Mouse (Mus musculus): Measurements from ENCODE around the gene Trpv5. TPM values are rescaled to one million over a fixed set of nuclear protein-coding genes. Genes with fewer than 3 reads are reported as not detected.

The Trpv5 gene
- polyA plus RNA-seq, 1 experiment = 0.09 TPM

DNA sequence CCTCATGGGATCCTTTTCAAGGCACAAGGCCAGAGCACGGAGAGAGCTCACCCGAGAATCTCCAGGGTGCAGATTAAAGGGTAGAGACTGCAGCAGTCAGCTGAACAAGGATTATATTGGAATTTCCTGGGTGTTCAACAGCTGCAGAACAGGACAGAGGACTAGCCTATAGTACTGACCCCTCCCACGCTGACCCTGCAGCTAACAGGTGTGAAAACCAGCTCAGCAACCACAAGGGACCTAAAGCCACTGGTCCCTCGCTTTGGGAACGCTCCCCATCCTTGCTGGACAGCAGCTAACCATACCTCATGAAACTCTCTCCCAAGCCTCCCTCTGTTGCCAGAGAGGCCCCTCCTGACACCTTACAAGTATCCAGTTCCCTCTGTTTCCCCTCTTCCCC lies 72.9 kb downstream of the Trpv5 start:
- WGBS = 90% methylated on average over 5 of the region's 5 CpGs

DNA sequence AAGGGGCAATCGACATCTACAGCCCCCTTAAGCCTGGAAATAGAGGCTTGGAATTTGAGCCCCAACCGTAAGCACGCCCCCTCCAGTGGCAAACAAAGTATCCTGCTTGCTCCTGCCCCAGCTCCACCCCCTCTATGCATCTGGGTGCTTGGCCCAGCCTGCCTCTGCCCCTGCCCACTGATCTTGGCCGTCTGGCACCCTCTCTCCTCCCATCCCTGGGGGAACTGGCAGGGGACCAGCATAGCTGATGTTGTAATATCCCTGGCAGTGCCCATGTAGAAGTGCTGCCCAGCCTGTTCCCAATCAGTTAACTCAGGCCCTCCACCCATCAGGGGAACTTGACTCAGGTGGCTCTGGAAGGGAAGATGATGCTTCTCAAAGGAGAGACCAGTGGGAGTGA lies 74.4 kb downstream of the Trpv5 start:
- no peak for TF ChIP-seq CTCF (IDR thresholded peaks at IDR 0.05; ENCODE audit: extremely low read depth, insufficient read depth, insufficient read length, insufficient replicate concordance)
- no peak for TF ChIP-seq POLR2A (IDR thresholded peaks at IDR 0.05; ENCODE audit: low read depth, low read length)
- Histone ChIP-seq H3K4me1 (ENCODE audit: control insufficient read depth, insufficient read depth, insufficient read length) (no peaks in the 10 kb centered on the region), H3K27me3 (ENCODE audit: control insufficient read depth, insufficient read depth, low read length) (no peaks in the 10 kb centered on the region; the same call in 1 of the 2 replicates), H3K27ac (ENCODE audit: insufficient read depth, low read length) (no peak overlapping the region), H3K4me3 (ENCODE audit: extremely low read depth, insufficient read depth, insufficient read length) (no peak overlapping the region; the same call in 1 of the 2 replicates), H3K36me3 (ENCODE audit: control insufficient read depth, insufficient read depth, low read length) (no peaks in the 10 kb centered on the region)
- WGBS = 34% methylated on average over 4 of the region's 4 CpGs
- no peak for DNase-seq (ENCODE audit: low read depth in 1 of 2, low spot score in 2 of 2)

More for the DNA sequence above, 72.9 kb downstream of the Trpv5 start:
- no peaks in the 10 kb centered on the region for H3K36me3 ChIP-seq (ENCODE audit: control insufficient read depth, insufficient read depth, low read length)
- no peaks in the 10 kb centered on the region; the same call in 1 of the 2 replicates for H3K27me3 ChIP-seq (ENCODE audit: control insufficient read depth, insufficient read depth, low read length)
- H3K4me1 ChIP-seq (ENCODE audit: control insufficient read depth, insufficient read depth, insufficient read length) = no peaks in the 10 kb centered on the region
- no peak overlapping the region for H3K27ac ChIP-seq (ENCODE audit: insufficient read depth, low read length)
- TF ChIP-seq CTCF (IDR thresholded peaks at IDR 0.05; ENCODE audit: extremely low read depth, insufficient read depth, insufficient read length, insufficient replicate concordance) (no peak), POLR2A (IDR thresholded peaks at IDR 0.05; ENCODE audit: low read depth, low read length) (no peak)
- H3K4me3 ChIP-seq (ENCODE audit: extremely low read depth, insufficient read depth, insufficient read length) = no peak overlapping the region
- DNase-seq (ENCODE audit: low read depth in 1 of 2, low spot score in 2 of 2) = no peak

DNA sequence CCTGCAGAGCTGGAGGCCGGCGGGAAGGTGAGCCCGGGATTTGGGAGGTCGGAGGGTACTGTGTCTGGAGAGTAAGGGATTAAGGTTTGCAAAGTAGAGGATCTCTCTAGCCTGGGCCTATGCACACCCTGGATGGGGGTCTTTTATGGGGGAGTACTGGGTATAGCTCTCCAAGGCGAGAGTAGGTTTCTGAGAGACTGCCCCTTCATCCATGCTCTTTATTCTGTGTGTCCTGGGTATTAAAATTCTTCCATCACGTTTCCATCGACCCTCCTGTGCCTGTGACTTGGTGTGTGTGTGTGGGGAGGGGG lies 74.8 kb downstream of the Trpv5 start:
- whole genome bisulfite sequencing = 8% methylated on average over 7 of the region's 7 CpGs
- DNase-seq (ENCODE audit: low read depth in 1 of 2, low spot score in 2 of 2) = no peak
- peak overlapping the region; percentile 61 for H3K4me3 ChIP-seq (ENCODE audit: extremely low read depth, insufficient read depth, insufficient read length)

DNA sequence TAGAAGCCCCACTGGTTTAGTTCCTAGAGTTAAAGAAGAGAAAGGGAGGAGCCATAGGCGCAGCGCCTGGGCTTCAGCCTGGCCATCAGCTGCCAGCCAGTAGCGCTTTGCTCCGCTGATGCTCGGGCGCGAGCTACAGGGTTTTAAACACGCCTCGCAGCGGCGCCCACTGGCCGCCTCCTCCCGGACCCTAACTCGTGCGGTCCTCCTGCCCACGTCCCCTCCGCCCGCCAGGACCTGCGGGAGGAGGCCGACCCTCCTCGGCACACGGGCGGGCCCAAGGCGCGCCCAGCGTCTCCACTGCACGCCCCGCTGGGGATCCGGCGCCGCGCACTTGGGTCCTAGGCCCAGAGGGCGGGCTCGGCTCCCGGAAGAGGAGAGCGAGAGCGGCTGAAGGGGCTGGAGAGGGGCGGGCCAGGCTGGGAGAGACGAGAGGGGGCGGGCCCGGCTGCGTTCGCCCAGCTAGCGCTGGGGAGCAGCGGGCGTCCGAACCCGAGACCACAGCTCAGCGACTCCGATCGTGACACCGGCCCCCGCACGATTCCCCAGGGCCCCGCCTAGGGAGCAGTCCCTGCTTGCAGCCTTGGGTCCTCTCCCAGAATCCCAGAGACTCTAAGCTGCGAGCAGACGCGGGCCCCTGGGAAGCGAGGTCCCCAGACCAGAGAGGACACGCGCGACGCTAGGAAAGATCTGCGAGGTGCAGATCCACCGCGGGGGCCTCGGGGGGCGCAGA lies 75.3 kb downstream of the Trpv5 start, which contains the start of gene Ephb6:
Gene Ephb6 (plus strand): TSS at position 422 of the 733 bp plus-strand sequence.
- no peaks in the 10 kb centered on the region for H3K36me3 ChIP-seq (ENCODE audit: control insufficient read depth, insufficient read depth, low read length)
- H3K27me3 ChIP-seq (ENCODE audit: control insufficient read depth, insufficient read depth, low read length) = no peaks in the 10 kb centered on the region; the same call in 1 of the 2 replicates
- peak within 1 kb of the TSS; percentile 61 for H3K4me3 ChIP-seq (ENCODE audit: extremely low read depth, insufficient read depth, insufficient read length)
- 1% methylated on average over 68 of the region's 68 CpGs for WGBS
- TF ChIP-seq CTCF (IDR thresholded peaks at IDR 0.05; ENCODE audit: extremely low read depth, insufficient read depth, insufficient read length, insufficient replicate concordance) = no peak
- no peak for TF ChIP-seq POLR2A (IDR thresholded peaks at IDR 0.05; ENCODE audit: low read depth, low read length)
- no peaks in the 10 kb centered on the region for H3K4me1 ChIP-seq (ENCODE audit: control insufficient read depth, insufficient read depth, insufficient read length)
- peak within 1 kb of the TSS; percentile 43 for H3K27ac ChIP-seq (ENCODE audit: insufficient read depth, low read length)
- peak; percentile 11 to 44 for DNase-seq (ENCODE audit: low read depth in 1 of 2, low spot score in 2 of 2)

More for the DNA sequence above, 74.8 kb downstream of the Trpv5 start:
- TF ChIP-seq CTCF (IDR thresholded peaks at IDR 0.05; ENCODE audit: extremely low read depth, insufficient read depth, insufficient read length, insufficient replicate concordance) (no peak), POLR2A (IDR thresholded peaks at IDR 0.05; ENCODE audit: low read depth, low read length) (no peak)
- Histone ChIP-seq H3K4me1 (ENCODE audit: control insufficient read depth, insufficient read depth, insufficient read length) (no peaks in the 10 kb centered on the region), H3K36me3 (ENCODE audit: control insufficient read depth, insufficient read depth, low read length) (no peaks in the 10 kb centered on the region), H3K27ac (ENCODE audit: insufficient read depth, low read length) (no peak overlapping the region), H3K27me3 (ENCODE audit: control insufficient read depth, insufficient read depth, low read length) (no peaks in the 10 kb centered on the region; the same call in 1 of the 2 replicates)

DNA sequence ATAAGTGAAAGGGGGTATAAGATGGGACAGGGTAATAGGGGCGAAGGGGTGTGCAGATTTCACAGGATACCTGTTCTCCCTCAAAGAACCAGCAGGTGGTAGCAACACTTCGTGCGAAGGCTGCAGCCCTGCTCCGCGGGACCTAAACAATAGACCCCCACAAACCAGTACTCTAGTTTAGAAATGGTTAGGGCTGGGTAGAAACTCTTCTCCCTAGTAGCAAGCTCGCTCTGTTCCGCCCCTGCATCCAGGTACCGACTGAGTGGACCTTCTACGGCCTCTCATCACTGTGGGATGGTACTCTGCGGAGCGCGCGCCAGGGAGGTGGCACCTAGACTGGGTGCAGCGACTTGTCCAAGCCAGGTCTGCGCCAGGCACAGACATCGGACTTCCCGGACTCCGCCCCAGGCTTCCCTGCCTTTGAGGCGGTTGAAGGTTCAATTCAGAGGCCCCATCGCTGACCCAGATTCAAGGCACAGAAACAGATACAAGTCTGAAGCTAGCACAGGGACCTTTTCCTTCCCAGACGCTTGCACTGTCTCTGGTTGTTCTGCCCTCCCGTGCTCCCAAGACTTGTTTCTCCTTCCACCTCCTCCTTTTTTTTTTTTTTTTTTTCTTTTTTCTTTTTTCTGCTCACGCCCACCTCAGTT lies 76.0 kb downstream of the Trpv5 start:
- H3K27ac ChIP-seq (ENCODE audit: insufficient read depth, low read length) = peak overlapping the region; percentile 3
- no peaks in the 10 kb centered on the region for H3K36me3 ChIP-seq (ENCODE audit: control insufficient read depth, insufficient read depth, low read length)
- whole genome bisulfite sequencing = under 1% methylated on average over 23 of the region's 23 CpGs
- peak overlapping the region; percentile 61 for H3K4me3 ChIP-seq (ENCODE audit: extremely low read depth, insufficient read depth, insufficient read length)
- no peaks in the 10 kb centered on the region for H3K4me1 ChIP-seq (ENCODE audit: control insufficient read depth, insufficient read depth, insufficient read length)
- no peaks in the 10 kb centered on the region; the same call in 1 of the 2 replicates for H3K27me3 ChIP-seq (ENCODE audit: control insufficient read depth, insufficient read depth, low read length)
- DNase-seq (ENCODE audit: low read depth in 1 of 2, low spot score in 2 of 2) = peak; percentile 19 to 30
- TF ChIP-seq CTCF (IDR thresholded peaks at IDR 0.05; ENCODE audit: extremely low read depth, insufficient read depth, insufficient read length, insufficient replicate concordance) (peak; percentile 40; the same call in 1 of the 2 replicates), POLR2A (IDR thresholded peaks at IDR 0.05; ENCODE audit: low read depth, low read length) (no peak)

Other genes starting within 250 kb of the Trpv5 start
- gene Gm10334, start 234.6 kb downstream of the Trpv5 start, polyA plus RNA-seq (2012; rRNA removed) = 2.4 and 41.1 TPM in 2 replicates
- gene Prss1, start 221.8 kb downstream of the Trpv5 start, polyA plus RNA-seq (2012; rRNA removed) = 10.3 and 12.5 TPM in 2 replicates
- gene Prss2, start 159.0 kb downstream of the Trpv5 start, polyA plus RNA-seq (2012; rRNA removed) = 9,234 and 9,806 TPM in 2 replicates
- 7.2 and 7.5 TPM in 2 replicates for gene Ephb6, start 75.3 kb downstream of the Trpv5 start, polyA plus RNA-seq (2012; rRNA removed)
- 0.06 and 0.13 TPM in 2 replicates for gene Trpv6, start 44.4 kb downstream of the Trpv5 start, polyA plus RNA-seq (2012; rRNA removed)
- gene Llcfc1, start 3.7 kb upstream of the Trpv5 start, polyA plus RNA-seq (2012; rRNA removed) = not detected in 2 replicates
- 30.9 and 39.8 TPM in 2 replicates for gene Kel, start 23.6 kb upstream of the Trpv5 start, polyA plus RNA-seq (2012; rRNA removed)
- not detected in 2 replicates for gene Olfr459, start 94.4 kb upstream of the Trpv5 start, polyA plus RNA-seq (2012; rRNA removed)
- gene Pip, start 166.8 kb upstream of the Trpv5 start, polyA plus RNA-seq (2012; rRNA removed) = not detected in 2 replicates
- not detected in 2 replicates for gene Sval2, start 172.2 kb upstream of the Trpv5 start, polyA plus RNA-seq (2012; rRNA removed)

All from spleen, adult 2 months (tissue).